In the genomic region with DNA sequence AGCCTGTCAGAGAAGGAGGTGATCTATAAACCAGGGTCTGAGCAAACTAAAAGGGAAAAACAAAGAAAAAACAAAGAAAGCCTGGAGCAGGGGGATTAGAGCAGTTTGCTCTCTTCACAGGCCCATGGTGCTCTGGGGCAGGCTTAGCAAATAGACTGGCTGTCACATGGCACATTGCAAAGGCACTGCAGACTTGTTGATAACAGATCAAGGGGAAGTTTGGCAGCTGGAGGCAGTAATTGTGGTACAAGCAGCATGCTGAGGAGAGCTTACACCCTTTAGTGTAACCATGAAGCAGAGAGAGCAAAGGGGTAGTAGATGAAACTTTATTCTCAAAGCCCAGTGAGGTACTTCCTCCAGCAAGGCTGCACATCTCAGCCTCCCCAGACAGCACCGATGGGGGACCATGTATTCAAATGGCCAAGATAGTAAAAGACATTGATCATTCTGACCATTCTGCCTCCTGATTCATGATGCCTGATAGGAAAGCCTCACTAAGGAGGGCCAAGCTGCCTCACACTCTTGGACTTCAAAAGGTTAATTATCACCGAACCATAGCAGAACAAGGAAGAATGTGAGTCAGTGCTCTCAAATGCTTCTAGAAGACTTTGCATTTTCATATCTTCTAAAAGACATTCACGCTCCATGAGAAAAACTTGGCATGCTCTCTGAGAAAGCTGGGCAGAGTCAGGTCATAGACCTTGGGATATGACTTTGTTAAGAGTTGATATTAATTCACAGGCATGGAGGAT, we compare ENCODE assay signal across 22 mouse cellular contexts.
DNase-seq lines count a peak whose midpoint lies in the region; ATAC-seq and TF ChIP-seq lines count a peak whose summit lies in the region.
"Had no signal": no experiment of that assay in that cellular context is flagged by ENCODE, and none has a peak within 500 bp of the region (broad histone marks: within the 10 kb centered on the region; RNA-seq: fewer than 3 reads in every experiment).

No protein-coding gene starts in this region.

- no peak for TF ChIP-seq CTCF in lung, embryonic 14.5 days (IDR thresholded peaks at IDR 0.05; ENCODE audit: low read depth)

- no peak for ATAC-seq in lung, embryonic 14.5 days (ENCODE audit: insufficient read depth)
- peak; percentile 57 for ATAC-seq in megakaryocyte progenitor cell, adult 5-6 weeks (replicated peaks; ENCODE audit: poor library complexity)
- ATAC-seq: forebrain, embryonic 15.5 days; intestine, embryonic 16.5 days had no signal

- WGBS in lung, embryonic 14.5 days: 54% methylated on average over 3 of the region's 3 CpGs

- H3K27me3 ChIP-seq in lung, embryonic 14.5 days (ENCODE audit: insufficient read depth, low read length): no peaks in the 10 kb centered on the region
- H3K27me3 ChIP-seq: embryonic facial prominence, embryonic 12.5 days; forebrain, embryonic 15.5 days; hindbrain, embryonic 15.5 days; lung, embryonic 15.5 days; midbrain, embryonic 12.5 days; neural tube, embryonic 12.5 days had no signal

- no peaks in the 10 kb centered on the region for H3K36me3 ChIP-seq in lung, embryonic 14.5 days (ENCODE audit: insufficient read depth)
- H3K36me3 ChIP-seq: embryonic facial prominence, embryonic 12.5 days; forebrain, embryonic 15.5 days; hindbrain, embryonic 15.5 days; lung, embryonic 15.5 days; midbrain, embryonic 12.5 days; neural tube, embryonic 12.5 days had no signal

- DNase-seq in lung, embryonic 14.5 days: peak; percentile 34
- DNase-seq in lung, adult 18-20 months: no peak
- DNase-seq in 416B (ENCODE audit: low read depth) (peak; percentile 66), MEL-GATA-1-ER (ENCODE audit: extremely low read depth, low read depth) (peak; percentile 1)
- no peak for DNase-seq in kidney, adult 9 months
- no peak for DNase-seq in ovary, postnatal 36 days (ENCODE audit: low spot score)
- DNase-seq: adrenal gland, postnatal 36 days; cerebellum, adult 18-20 months; gastrocnemius, postnatal 25 days; heart, postnatal 10 days; right cerebral cortex, adult 18-20 months; thymus, adult 18-20 months; thymus, postnatal 4 days had no signal

- H3K4me3 ChIP-seq in lung, embryonic 14.5 days (ENCODE audit: low read depth, low read length): no peak overlapping the region
- H3K4me3 ChIP-seq: embryonic facial prominence, embryonic 12.5 days; forebrain, embryonic 15.5 days; hindbrain, embryonic 15.5 days; lung, embryonic 15.5 days; midbrain, embryonic 12.5 days; neural tube, embryonic 12.5 days had no signal

- no peak overlapping the region for H3K9ac ChIP-seq in lung, embryonic 14.5 days
- H3K9ac ChIP-seq: embryonic facial prominence, embryonic 12.5 days; forebrain, embryonic 15.5 days; hindbrain, embryonic 15.5 days; lung, embryonic 15.5 days; midbrain, embryonic 12.5 days; neural tube, embryonic 12.5 days had no signal

- no peak overlapping the region for H3K27ac ChIP-seq in lung, embryonic 14.5 days (ENCODE audit: low read depth)
- H3K27ac ChIP-seq: embryonic facial prominence, embryonic 12.5 days; forebrain, embryonic 15.5 days; hindbrain, embryonic 15.5 days; lung, embryonic 15.5 days; midbrain, embryonic 12.5 days; neural tube, embryonic 12.5 days had no signal

- no peaks in the 10 kb centered on the region; the same call in 1 of the 2 replicates for H3K9me3 ChIP-seq in lung, embryonic 14.5 days (ENCODE audit: low read depth, low read length)
- H3K9me3 ChIP-seq: embryonic facial prominence, embryonic 12.5 days; forebrain, embryonic 15.5 days; hindbrain, embryonic 15.5 days; lung, embryonic 15.5 days; midbrain, embryonic 12.5 days had no signal

- H3K4me2 ChIP-seq in lung, embryonic 14.5 days: no peak overlapping the region
- H3K4me2 ChIP-seq: embryonic facial prominence, embryonic 12.5 days; forebrain, embryonic 15.5 days; hindbrain, embryonic 15.5 days; liver, embryonic 11.5 days; lung, embryonic 15.5 days; midbrain, embryonic 12.5 days; neural tube, embryonic 12.5 days had no signal

- H3K4me1 ChIP-seq in lung, embryonic 14.5 days (ENCODE audit: insufficient read depth): peaks cover 4% of the 10 kb centered on the region; the same call in 1 of the 2 replicates
- H3K4me1 ChIP-seq: lung, embryonic 15.5 days; neural tube, embryonic 12.5 days had no signal

Comparison
In these comparisons a context has a peak if more than half of its experiments do, and no peak if none do; other contexts are left out.
1. DNase-seq: peak in lung, embryonic 14.5 days (single experiment), 416B (single experiment) and MEL-GATA-1-ER (single experiment); none in lung, adult 18-20 months (0 of 2), kidney, adult 9 months (single experiment) and ovary, postnatal 36 days (single experiment).